Mouse (Mus musculus) heart, postnatal 14 days (tissue): ENCODE results near the gene Prkag3. TPM values are rescaled to one million over a fixed set of nuclear protein-coding genes. Genes with fewer than 3 reads are reported as not detected.

Source experiments
- DNase-seq, 2 experiments: peaks; one replicate each; pipeline ENCODE4 v3.0.0; 2021 to 2022
- intact Hi-C: fragments of 180-260 bp; cut with DNase I; formaldehyde crosslinking; loops from one replicate; pipeline ENCODE4 v1.15.1; 2025
- total RNA-seq, 2 experiments: library from RNA; stranded (reverse); gene quantifications; 2 replicates each; pipeline ENCODE4 v1.2.3; 2021

Gene Prkag3
- total RNA-seq, 2 experiments from 2014 or later, result 1.2 TPM

DNA sequence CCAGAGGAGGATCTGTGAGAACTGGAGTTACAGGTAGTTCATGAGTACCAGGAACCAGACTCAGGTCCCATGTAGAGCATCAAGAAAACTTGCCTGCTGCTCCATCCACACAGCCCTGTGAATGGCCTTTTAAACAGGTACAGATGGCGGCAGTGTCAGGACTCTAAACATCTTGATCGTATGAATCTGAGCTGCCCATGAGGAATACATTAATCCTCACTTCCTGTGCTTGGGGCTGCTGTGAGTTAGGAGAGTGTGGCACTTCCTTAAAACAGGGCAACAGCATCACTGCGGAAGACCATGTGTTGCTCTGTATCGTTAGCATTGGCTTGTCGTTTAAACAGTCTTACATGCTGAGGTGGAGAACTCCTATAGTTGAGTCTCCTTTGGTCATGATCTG, 33.6 kb downstream of the Prkag3 start:
- intact Hi-C loops, result no loop called here
- no peak for DNase-seq

DNA sequence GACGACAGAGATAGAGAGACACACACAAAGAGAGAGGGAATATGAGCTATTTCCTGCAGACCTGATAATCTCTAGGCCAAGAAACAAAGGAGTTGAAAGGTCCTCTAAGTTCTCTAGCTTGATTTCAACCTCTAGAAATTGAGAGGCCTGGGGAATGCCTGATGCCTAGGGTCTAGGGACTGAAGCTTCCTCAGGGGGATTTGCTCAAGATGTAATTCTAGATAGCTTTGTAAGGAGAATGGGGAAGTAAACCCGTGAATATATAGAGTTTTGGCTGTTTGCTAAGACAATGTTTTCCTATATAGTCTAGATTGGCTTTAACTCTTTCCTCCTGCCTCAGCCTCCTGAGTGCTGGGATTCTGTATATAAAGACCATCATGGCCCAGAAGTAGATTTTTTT, 34.1 kb downstream of the Prkag3 start:
- no peak for DNase-seq
- intact Hi-C loops, result loop anchor here (5.0 kb wide), 1 partner anchor 47 kb away; no protein-coding TSS in a partner anchor

DNA sequence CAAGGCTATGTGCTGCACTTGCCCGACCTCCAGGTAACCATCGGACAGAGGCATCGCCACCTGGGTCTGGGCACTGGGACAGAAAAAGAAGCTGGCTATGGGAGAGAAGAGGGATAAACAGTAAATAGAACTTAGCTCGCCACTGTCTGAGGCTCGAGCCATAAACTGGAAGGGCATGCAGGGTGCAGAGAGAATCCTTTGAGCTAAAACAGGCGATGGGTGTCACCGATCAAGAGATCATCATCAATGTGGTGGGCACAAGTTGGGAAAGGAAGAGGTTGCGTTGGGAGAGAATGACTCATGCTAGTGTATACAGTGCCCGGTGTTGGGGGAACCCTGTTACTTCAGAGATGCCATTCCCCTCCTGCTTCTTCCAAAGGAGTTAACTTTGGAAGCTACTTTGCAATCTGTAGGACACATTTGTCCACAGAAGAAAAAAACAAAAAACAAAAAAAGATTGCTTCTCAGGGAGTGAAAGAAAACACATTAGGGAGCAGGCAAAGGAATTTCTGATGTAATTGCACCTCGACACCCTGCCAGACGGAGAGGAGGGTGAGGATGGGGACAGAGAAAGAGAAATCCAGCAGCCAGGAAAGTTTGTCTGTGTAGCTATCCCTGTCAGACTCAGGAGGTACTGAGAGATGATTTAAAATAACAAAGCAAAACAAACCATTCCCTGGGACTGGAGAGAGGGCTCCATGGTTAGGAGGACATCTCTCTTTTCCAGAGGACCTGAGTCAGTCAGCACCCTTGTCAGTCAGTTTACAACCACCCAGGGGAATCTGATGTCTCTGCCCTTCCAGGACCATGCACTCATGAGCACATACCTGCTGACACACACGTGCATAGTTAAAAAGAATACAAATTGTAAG, 34.9 kb downstream of the Prkag3 start:
- intact Hi-C loops, result loop anchor here (5.0 kb wide), 1 partner anchor 48 kb away; no protein-coding TSS in a partner anchor
- DNase-seq, result no peak

DNA sequence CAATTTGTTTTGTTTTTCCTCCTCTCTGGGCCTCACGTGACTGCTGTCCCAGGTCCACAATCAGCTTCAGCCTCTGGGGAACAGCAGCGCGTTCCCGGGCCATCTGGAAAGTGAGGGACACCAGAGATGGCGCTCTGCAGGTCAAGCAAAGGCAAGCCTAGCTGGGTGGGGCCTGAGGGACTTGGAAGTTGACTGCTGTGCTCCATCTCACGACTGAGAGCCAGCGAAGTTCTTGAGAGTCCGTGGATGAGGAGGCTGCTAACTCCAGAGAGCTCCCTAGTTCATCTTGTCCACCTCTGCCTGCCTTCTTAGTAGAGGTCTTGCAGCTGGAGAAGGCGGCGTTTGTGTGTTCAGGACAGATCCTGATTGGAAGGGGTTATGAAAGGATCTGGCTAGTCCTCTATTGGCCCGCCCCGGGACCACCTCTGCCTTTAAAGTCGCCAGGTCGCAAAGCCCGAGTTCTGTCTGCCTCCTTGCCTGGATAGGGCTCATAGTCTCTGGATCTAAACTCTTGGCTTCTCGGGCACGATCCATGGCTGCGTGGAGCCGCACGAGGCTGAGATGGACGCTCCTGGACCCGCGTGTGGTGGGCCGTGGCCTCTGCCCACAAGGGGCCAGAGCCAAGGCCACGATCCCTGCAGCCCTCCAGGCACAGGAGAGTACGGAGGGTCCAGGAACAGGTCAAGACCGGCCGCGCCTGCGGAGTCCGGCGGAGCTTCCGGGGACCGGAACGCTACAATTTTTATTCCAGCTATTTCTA, 35.7 kb downstream of the Prkag3 start, which contains the start of gene Cyp27a1:
Cyp27a1 (plus strand) TSS at position 476 of the 760 bp plus-strand sequence.
- peak; percentile 81 to 82 for DNase-seq
- intact Hi-C loops, result loop anchor here (5.0 kb wide), 1 partner anchor 49 kb away; no protein-coding TSS in a partner anchor

DNA sequence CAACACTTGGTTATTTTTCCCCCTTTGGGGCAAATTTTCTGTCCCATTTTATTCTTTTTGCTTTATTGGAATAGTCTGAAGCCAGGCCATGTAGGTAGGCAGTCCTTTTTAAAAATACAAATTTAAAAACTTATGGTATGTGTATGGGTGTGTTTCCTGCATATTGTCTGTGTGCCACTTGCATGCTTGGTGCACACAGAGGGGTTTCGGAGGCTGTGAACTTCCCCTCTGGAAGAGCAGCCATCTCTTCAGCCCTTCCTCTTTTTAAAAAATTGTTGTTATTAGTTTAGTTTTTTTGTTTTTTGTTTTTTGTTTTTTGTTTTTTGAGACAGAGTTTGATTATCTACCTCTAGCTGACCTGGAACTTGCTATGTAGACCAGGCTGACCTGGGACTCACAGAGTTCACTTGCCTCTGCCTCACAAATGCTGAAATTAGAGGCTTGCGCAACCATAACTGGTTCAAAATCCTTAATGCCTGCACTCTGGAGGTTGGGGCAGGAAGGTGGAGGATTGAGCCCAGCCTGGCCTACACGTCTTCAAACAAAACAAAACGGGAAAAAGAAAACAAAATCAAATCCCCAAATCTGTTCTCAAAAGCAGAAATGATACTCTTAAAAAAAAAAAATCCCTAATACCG, 36.4 kb downstream of the Prkag3 start:
- intact Hi-C loops, result loop anchor here (5.0 kb wide), 1 partner anchor 50 kb away; no protein-coding TSS in a partner anchor
- peak in 1 of 2 experiments; percentile 22 for DNase-seq

DNA sequence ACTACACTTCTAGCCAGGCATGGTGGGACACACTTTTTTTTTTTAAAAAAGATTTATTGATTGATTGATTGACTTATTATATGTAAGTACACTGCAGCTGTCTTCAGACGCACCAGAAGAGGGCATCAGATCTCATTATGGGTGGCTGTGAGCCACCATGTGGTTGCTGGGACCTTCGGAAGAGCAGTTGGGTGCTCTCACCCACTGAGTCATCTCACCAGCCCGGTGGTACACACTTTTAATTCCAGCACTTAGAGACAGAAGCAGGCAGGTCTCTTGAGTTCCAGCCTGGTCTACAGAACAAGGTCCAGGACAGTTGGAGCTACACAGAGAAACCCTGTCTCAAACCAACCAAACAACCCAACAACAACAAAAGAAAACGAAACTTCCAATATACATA, 37.0 kb downstream of the Prkag3 start:
- intact Hi-C loops, result loop anchor here (5.0 kb wide), 1 partner anchor 50 kb away; no protein-coding TSS in a partner anchor
- DNase-seq, result no peak

DNA sequence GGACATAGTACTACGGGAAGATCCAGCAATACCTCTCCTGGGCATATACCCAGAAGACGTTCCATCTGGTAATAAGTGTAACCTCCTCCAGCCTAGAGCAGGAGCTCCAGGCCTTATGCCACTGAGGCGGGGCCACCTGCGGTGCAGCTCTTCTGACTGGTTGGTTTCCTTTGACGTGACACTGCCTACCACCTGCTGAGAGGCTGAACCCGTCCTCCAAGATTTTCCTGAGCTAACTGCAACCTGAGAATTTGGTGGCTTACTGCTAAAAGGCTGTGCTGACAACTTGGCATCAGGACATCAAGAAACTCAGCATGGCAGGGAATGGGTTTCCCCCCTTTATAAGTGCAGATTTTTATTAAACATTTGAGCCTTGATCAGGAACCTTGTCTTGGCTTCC, 39.5 kb downstream of the Prkag3 start:
- DNase-seq, result no peak
- intact Hi-C loops, result no loop called here

DNA sequence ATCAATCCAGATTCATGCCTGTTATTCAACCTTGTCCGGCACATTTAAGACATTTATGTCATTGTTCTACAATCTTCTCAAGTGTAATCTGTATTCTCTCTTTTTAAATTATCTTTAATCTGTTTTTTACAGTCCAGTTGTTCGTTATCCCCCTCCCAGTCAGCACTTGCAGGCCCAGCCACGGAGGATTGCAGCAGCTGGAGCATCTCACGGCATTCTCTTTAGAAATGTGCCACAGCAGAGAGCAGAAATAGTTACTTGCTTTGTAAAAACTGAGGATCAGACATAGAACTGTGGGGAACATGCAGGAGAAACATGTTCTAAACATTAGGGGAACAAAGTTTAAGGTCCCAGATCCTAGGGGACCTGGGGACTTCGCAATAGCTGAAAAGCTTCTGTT, 44.0 kb downstream of the Prkag3 start:
- intact Hi-C loops, result no loop called here

DNA sequence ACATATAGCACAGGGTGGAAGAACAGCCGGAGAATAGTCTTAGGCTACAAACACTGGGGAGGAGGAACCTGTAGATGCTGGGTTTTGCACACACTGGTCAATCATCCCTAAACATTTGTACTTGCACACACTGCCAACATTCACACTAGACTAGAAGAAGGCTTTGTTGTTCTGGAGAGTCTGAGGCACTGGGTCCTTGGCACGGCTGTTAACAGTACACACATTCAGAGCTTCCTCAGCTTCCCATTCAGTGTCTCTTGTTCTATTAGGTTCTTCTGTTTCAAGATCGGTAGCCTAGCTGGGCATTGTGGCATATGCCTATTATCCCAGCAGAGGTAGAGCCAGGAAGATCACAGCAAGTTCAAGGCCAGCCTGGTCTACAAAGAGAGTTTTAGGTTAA, 44.9 kb downstream of the Prkag3 start:
- DNase-seq, result no peak
- intact Hi-C loops, result no loop called here

More for the DNA sequence above, 44.0 kb downstream of the Prkag3 start:
- DNase-seq, result peak in 1 of 2 experiments; percentile 32

DNA sequence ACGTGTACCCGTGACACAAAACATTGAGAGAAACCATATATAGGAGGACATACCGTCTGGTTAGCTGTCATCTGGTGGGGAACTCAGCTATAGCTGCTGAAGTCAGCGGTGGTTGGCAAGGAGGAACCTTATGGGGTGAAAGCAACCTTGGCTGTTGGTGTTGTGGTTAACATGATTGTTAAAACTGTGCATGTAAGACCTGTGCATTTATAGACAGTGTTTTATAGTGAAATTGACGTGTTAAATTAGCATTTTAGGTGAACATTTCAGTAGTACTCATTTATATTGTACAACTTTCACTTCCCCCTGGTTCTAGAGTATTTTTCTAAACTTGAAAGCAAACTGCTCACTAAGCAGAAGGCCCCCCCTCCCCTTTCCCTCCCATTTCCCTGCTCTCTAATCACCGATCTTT, 46.9 kb downstream of the Prkag3 start:
- DNase-seq, result no peak

DNA sequence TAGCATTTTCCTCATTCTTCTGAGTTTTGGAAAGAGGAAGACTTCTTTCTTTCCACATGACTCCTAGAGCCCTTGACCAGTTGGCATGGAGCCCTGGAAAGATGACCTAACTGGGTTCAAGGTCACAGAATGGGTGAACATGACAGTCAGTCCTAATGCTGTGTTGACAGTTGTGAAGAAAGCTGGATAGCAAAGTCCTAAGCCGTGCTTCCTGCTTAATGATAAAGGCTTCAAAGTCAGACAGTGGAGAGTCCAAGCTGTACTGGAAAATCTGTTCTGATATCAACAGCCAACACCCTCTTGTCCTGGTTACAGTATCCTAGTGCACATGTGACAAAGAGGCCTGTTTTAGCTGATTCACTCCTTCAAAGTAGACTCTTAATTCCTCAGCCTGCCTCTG, 50.2 kb downstream of the Prkag3 start:
- intact Hi-C loops, result no loop called here

More for the DNA sequence above, 46.9 kb downstream of the Prkag3 start:
- intact Hi-C loops, result no loop called here

DNA sequence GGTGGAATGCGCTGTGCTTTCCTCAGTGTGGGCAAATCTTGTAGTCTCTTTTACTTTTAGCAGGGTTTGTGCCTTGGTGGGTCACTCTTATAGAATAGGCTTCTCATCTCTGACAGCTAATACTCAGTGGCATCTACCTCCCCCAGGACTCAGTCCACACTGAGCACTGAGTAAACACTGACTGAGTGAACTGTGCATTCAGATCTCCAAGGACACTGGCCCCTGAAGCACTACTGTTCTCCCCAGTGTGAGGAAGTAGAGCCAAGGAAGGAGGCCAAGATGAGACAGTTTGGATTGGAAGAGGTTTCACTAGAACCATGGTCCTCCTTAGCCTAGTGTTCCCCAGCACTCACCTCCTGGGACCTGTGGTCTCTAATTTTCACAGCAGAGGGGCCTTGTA, 50.7 kb downstream of the Prkag3 start:
- DNase-seq, result no peak
- intact Hi-C loops, result no loop called here

More for the DNA sequence above, 50.2 kb downstream of the Prkag3 start:
- peak in 1 of 2 experiments; percentile 57 for DNase-seq

DNA sequence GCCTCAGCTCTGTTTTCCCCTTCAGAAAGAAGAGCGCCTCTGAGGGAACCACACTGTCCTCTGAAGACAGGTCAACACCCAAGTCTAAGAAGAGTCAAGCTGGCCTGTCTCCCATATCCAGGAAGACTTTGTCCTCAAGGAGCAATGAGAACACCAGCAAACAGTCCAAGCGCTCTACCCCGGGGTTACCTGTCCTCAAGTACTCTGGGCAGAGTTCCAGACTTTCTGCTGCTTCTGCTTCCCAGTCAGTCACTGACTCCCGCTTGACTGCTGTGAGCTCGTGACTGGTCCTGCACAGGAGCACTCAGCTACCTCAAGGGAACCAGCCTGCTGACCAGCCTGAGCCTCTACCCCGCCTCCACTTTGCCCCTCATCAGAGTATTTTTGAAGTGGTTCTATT, 51.6 kb downstream of the Prkag3 start:
- intact Hi-C loops, result no loop called here
- DNase-seq, result no peak

DNA sequence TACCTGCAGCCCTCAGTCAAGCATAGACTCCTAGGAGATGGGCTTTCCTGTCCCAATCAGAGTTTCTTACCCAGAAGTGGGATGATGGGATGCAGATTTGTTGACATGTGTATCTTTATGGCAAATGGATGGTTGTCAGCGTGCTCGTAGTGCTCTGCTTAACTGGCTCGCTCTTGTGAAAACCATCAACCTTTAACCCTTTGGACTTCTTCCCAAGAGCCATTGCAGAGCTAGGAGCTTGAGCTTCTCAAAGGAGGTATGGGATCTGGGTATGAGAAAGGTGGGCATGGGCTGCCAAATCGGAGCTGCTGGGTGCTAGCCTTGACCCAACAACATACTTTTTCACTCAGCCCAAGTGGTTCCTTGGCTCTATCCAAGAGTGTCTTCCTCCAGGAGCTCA, 53.2 kb downstream of the Prkag3 start:
- intact Hi-C loops, result no loop called here
- no peak for DNase-seq

DNA sequence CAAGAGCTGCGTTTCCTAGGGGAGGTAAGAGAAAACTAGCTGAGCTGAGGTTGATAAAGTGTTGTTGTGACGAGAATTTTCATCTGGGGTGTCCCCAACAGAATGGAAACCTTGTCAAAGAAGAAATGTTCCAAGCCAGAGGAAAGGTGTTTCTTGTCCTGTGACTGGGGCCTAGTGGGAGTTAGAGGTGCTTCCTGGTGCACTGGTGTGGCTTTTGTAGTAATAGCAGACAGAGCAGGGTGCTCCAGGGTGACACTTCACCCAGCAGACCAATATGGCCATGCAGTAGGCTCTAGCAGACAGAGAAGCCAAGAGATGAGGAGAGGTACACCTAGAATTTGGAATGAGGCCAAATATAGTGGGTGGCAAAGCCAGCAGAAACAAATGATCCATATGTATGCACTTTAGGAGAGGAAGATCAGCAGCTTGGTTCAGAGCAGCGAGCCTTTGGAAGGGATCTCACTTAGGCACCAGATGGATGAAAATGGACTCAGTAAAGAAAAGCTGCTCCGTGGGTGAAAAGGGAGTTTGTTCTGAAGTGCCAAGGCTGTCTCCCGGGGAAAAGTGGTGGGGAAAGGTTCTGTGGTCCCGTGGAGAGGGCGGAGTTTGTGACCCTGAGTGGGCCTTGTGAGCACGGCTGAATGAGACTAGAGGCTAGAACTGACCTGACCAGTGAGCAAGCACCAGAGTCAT, 55.0 kb downstream of the Prkag3 start:
- DNase-seq, result no peak
- intact Hi-C loops, result no loop called here

Other genes starting within 250 kb of the Prkag3 start
- gene Cnot9, start 243.2 kb downstream of the Prkag3 start, total RNA-seq, result 10 to 100 TPM; 16.0 to 17.2 TPM
- gene Plcd4, start 206.3 kb downstream of the Prkag3 start, total RNA-seq, result not detected
- 10 to 100 TPM; 10.8 to 12.4 TPM for gene Usp37, start 204.9 kb downstream of the Prkag3 start, total RNA-seq
- 10 to 100 TPM; 12.1 to 14.2 TPM for gene Zfp142, start 161.0 kb downstream of the Prkag3 start, total RNA-seq
- gene Bcs1l, start 160.9 kb downstream of the Prkag3 start, total RNA-seq, result 10 to 100 TPM; 25.3 to 27.0 TPM
- gene Rnf25, start 147.8 kb downstream of the Prkag3 start, total RNA-seq, result 10 to 100 TPM; 16.5 to 21.5 TPM
- gene Stk36, start 147.8 kb downstream of the Prkag3 start, total RNA-seq, result 1 to 10 TPM in 1 of 2 experiments, under 1 TPM in 1; 1.00 to 1.6 TPM
- gene Ttll4, start 87.5 kb downstream of the Prkag3 start, total RNA-seq, result 10 to 100 TPM; 13.8 to 14.7 TPM
- gene Cyp27a1, start 35.6 kb downstream of the Prkag3 start, total RNA-seq, result 10 to 100 TPM; 10.4 to 17.1 TPM
- under 1 TPM; 0.17 to 0.67 TPM for gene Wnt6, start 22.7 kb upstream of the Prkag3 start, total RNA-seq
- not detected for gene Wnt10a, start 42.3 kb upstream of the Prkag3 start, total RNA-seq
- gene Cdk5r2, start 105.7 kb upstream of the Prkag3 start, total RNA-seq, result not detected
- gene Fev, start 136.2 kb upstream of the Prkag3 start, total RNA-seq, result not detected
- not detected for gene Cryba2, start 143.9 kb upstream of the Prkag3 start, total RNA-seq
- gene Cfap65, start 186.4 kb upstream of the Prkag3 start, total RNA-seq, result under 1 TPM in 1 of 2 experiments, not detected in 1; 0.45 TPM
- gene Ihh, start 202.5 kb upstream of the Prkag3 start, total RNA-seq, result under 1 TPM in 1 of 2 experiments, not detected in 1; 0.12 TPM